Mouse (Mus musculus) spleen, adult 2 months (tissue): ENCODE measurements around the gene Kifc3.
"Not testable (repeated sequence)": the region's sequence is repeated elsewhere in the genome, so short reads cannot be mapped to it uniquely, and the experiment has no call there.

ENCODE experiments used
- CTCF ChIP-seq: fragments of 200-500 bp; IDR thresholded peaks from 2 replicates; pipeline ENCODE4 v1.5.1; 2011; ENCODE audit warnings: mild to moderate bottlenecking, inconsistent platforms; ENCODE audit not compliant: insufficient read depth, insufficient read length, insufficient replicate concordance; ENCODE audit errors: extremely low read depth
- POLR2A ChIP-seq: fragments of 200-500 bp; IDR thresholded peaks from 2 replicates; pipeline ENCODE4 v1.6.1; 2011; ENCODE audit warnings: low read depth, low read length, inconsistent platforms

GRCm38 (mm10) chr8:95163969-95164368 lies 38.6 kb downstream of the Kifc3 start:
- not testable (repeated sequence) for TF ChIP-seq POLR2A, CTCF
